Comparison of ENCODE assay signal across 9 mouse cellular contexts in the genomic region with DNA sequence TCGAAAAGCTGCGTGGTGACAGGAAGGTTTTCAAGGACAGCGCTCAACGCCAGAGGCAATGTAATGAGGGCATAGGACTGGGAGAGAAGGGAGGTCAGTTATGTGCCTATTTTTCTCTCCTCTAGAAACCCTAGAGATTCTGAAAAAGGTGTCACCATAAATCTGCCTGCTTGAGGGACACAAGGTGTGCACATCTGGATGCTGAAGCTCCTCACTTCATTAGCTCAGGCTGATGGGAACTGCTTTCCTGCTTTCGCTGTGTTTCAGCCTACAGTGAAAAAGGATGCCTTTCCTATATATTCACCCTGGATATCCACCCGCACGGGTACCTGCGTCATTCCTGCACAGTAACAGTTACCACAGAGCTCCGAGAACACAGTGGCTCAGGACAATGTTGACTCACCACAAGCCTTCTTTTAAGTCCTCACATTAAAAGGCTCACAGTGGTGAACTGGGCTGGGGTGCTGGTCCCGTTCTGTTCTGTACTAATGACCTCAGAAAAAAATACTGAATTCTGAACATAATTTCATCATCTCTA.
DNase-seq lines count a peak whose midpoint lies in the region; ATAC-seq and TF ChIP-seq lines count a peak whose summit lies in the region.
"Had no signal": no experiment of that assay in that cellular context is flagged by ENCODE, and none has a peak within 500 bp of the region (broad histone marks: within the 10 kb centered on the region; RNA-seq: fewer than 3 reads in every experiment).

No protein-coding gene starts in this region.

- no peak for DNase-seq in kidney, postnatal 14 days
- no peak for DNase-seq in hindbrain, postnatal 0 days (ENCODE audit: low spot score)
- DNase-seq in thymus, adult 2 months: no peak
- no peak for DNase-seq in thymus, postnatal 25 days
- no peak for DNase-seq in gastrocnemius, postnatal 25 days

- H3K36me3 ChIP-seq in kidney, embryonic 16.5 days (ENCODE audit: insufficient read depth, low read length): no peaks in the 10 kb centered on the region
- no peaks in the 10 kb centered on the region for H3K36me3 ChIP-seq in embryonic facial prominence, embryonic 13.5 days
- H3K36me3 ChIP-seq in hindbrain, postnatal 0 days (ENCODE audit: insufficient read depth, low read length): no peaks in the 10 kb centered on the region
- H3K36me3 ChIP-seq in neural tube, embryonic 13.5 days: no peaks in the 10 kb centered on the region
- no peaks in the 10 kb centered on the region for H3K36me3 ChIP-seq in thymus, adult 2 months (ENCODE audit: control insufficient read depth, insufficient read depth, low read length)

- TF ChIP-seq CTCF in hindbrain, postnatal 0 days (IDR thresholded peaks at IDR 0.05; ENCODE audit: low read depth): no peak
- TF ChIP-seq CTCF in thymus, adult 2 months (IDR thresholded peaks at IDR 0.05; ENCODE audit: borderline replicate concordance, control insufficient read depth, extremely low read depth, insufficient read depth, low read length, poor library complexity): no peak

- H3K27me3 ChIP-seq in kidney, embryonic 16.5 days (ENCODE audit: insufficient read depth, low read length): no peaks in the 10 kb centered on the region
- no peaks in the 10 kb centered on the region for H3K27me3 ChIP-seq in embryonic facial prominence, embryonic 13.5 days
- H3K27me3 ChIP-seq in hindbrain, postnatal 0 days (ENCODE audit: insufficient read depth, low read length): no peaks in the 10 kb centered on the region
- no peaks in the 10 kb centered on the region for H3K27me3 ChIP-seq in neural tube, embryonic 13.5 days
- no peaks in the 10 kb centered on the region for H3K27me3 ChIP-seq in thymus, adult 2 months (ENCODE audit: control insufficient read depth, insufficient read depth, low read length)
- H3K27me3 ChIP-seq: Patski had no signal

- WGBS in kidney, embryonic 16.5 days: 58% methylated on average over 10 of the region's 10 CpGs
- WGBS in embryonic facial prominence, embryonic 13.5 days: 64% methylated on average over 10 of the region's 10 CpGs
- 68% methylated on average over 10 of the region's 10 CpGs for WGBS in hindbrain, postnatal 0 days
- 56% methylated on average over 10 of the region's 10 CpGs for WGBS in neural tube, embryonic 13.5 days
- WGBS in thymus, adult 2 months: 93% methylated on average over 10 of the region's 10 CpGs

- H3K4me2 ChIP-seq in kidney, embryonic 16.5 days (replicated peaks; ENCODE audit: low read depth, low read length): peak overlapping the region; percentile 61
- H3K4me2 ChIP-seq in embryonic facial prominence, embryonic 13.5 days: peak overlapping the region; percentile 72
- peak overlapping the region; percentile 79; the same call in 1 of the 2 replicates for H3K4me2 ChIP-seq in hindbrain, postnatal 0 days (ENCODE audit: low read depth, low read length)
- peak overlapping the region; percentile 93 for H3K4me2 ChIP-seq in neural tube, embryonic 13.5 days

- no peak for TF ChIP-seq POLR2A in thymus, adult 2 months (IDR thresholded peaks at IDR 0.05; ENCODE audit: control insufficient read depth, extremely low read depth, insufficient read depth, low read length, poor library complexity)

- ATAC-seq in kidney, embryonic 16.5 days (ENCODE audit: low FRiP score, low TSS enrichment): no peak
- ATAC-seq in embryonic facial prominence, embryonic 13.5 days (ENCODE audit: insufficient number of reproducible peaks, insufficient read depth, low FRiP score, low TSS enrichment, low read depth): no peak
- no peak; the same call in 1 of the 2 replicates for ATAC-seq in hindbrain, postnatal 0 days
- ATAC-seq in neural tube, embryonic 13.5 days (ENCODE audit: low read depth): 0 out of 2 replicates have a peak, but pooled peaks have one; percentile 27

- H3K9ac ChIP-seq in kidney, embryonic 16.5 days (replicated peaks; ENCODE audit: low read length): no peak overlapping the region
- H3K9ac ChIP-seq in embryonic facial prominence, embryonic 13.5 days: no peak overlapping the region
- no peak overlapping the region for H3K9ac ChIP-seq in hindbrain, postnatal 0 days (replicated peaks; ENCODE audit: low read length)
- peak overlapping the region; percentile 41; the same call in 1 of the 2 replicates for H3K9ac ChIP-seq in neural tube, embryonic 13.5 days

- H3K27ac ChIP-seq in kidney, embryonic 16.5 days (ENCODE audit: low read length): peak overlapping the region; percentile 92; the same call in 1 of the 2 replicates
- peak overlapping the region; percentile 92 for H3K27ac ChIP-seq in embryonic facial prominence, embryonic 13.5 days
- H3K27ac ChIP-seq in hindbrain, postnatal 0 days: peak overlapping the region; percentile 96; the same call in 1 of the 2 replicates
- H3K27ac ChIP-seq in neural tube, embryonic 13.5 days (replicated peaks): peak overlapping the region; percentile 99
- no peak overlapping the region for H3K27ac ChIP-seq in thymus, adult 2 months (ENCODE audit: control insufficient read depth, insufficient read depth, low read length)

- H3K9me3 ChIP-seq in kidney, embryonic 16.5 days (ENCODE audit: low read length): no peaks in the 10 kb centered on the region
- H3K9me3 ChIP-seq in embryonic facial prominence, embryonic 13.5 days: no peaks in the 10 kb centered on the region
- no peaks in the 10 kb centered on the region for H3K9me3 ChIP-seq in hindbrain, postnatal 0 days (ENCODE audit: low read length)
- H3K9me3 ChIP-seq in neural tube, embryonic 13.5 days: no peaks in the 10 kb centered on the region

- peaks cover 45% of the 10 kb centered on the region for H3K4me1 ChIP-seq in kidney, embryonic 16.5 days (ENCODE audit: insufficient read depth, low read length)
- H3K4me1 ChIP-seq in embryonic facial prominence, embryonic 13.5 days: peaks cover 55% of the 10 kb centered on the region
- H3K4me1 ChIP-seq in hindbrain, postnatal 0 days (ENCODE audit: insufficient read depth, low read length): peaks cover 26% of the 10 kb centered on the region
- peaks cover 47% of the 10 kb centered on the region for H3K4me1 ChIP-seq in neural tube, embryonic 13.5 days (replicated peaks)
- peaks cover 3% of the 10 kb centered on the region for H3K4me1 ChIP-seq in thymus, adult 2 months (replicated peaks; ENCODE audit: control insufficient read depth, insufficient read depth, low read length)

- no peak overlapping the region for H3K4me3 ChIP-seq in kidney, embryonic 16.5 days (ENCODE audit: low read length)
- no peak overlapping the region for H3K4me3 ChIP-seq in embryonic facial prominence, embryonic 13.5 days
- H3K4me3 ChIP-seq in hindbrain, postnatal 0 days (ENCODE audit: low read length): no peak overlapping the region
- 0 out of 2 replicates have a peak overlapping the region, but pooled peaks have one; percentile 81 for H3K4me3 ChIP-seq in neural tube, embryonic 13.5 days
- no peak overlapping the region for H3K4me3 ChIP-seq in thymus, adult 2 months (ENCODE audit: control insufficient read depth, insufficient read depth, low read length)
